Mouse (Mus musculus) testis, adult 2 months (tissue): ENCODE measurements around the gene Atp7b. TPM values are rescaled to one million over a fixed set of nuclear protein-coding genes. Genes with fewer than 3 reads are reported as not detected.

ENCODE experiments used
- H3K27ac ChIP-seq: fragments of 200-500 bp; 2 replicates; pipeline ENCODE4 v1.5.1; 2012; ENCODE audit warnings: low read depth, low read length; ENCODE audit not compliant: control insufficient read depth, insufficient read depth
- H3K27me3 ChIP-seq: fragments of 200-500 bp; 2 replicates; pipeline ENCODE4 v1.6.1; 2012; ENCODE audit warnings: mild to moderate bottlenecking, low read length, moderate library complexity; ENCODE audit not compliant: control insufficient read depth, insufficient read depth
- H3K36me3 ChIP-seq: fragments of 200-500 bp; 2 replicates; pipeline ENCODE4 v1.6.1; 2012; ENCODE audit warnings: mild to moderate bottlenecking, low read length; ENCODE audit not compliant: control insufficient read depth, insufficient read depth
- H3K4me1 ChIP-seq: fragments of 200-500 bp; 2 replicates; pipeline ENCODE4 v1.6.1; 2012; ENCODE audit warnings: low read length; ENCODE audit not compliant: control insufficient read depth, insufficient read depth
- H3K4me3 ChIP-seq: fragments of 200-500 bp; 2 replicates; pipeline ENCODE4 v1.5.1; 2012; ENCODE audit warnings: low read depth, mild to moderate bottlenecking, low read length, moderate library complexity, mixed read lengths; ENCODE audit not compliant: control insufficient read depth
- CTCF ChIP-seq: fragments of 200-500 bp; IDR thresholded peaks from 2 replicates; pipeline ENCODE4 v1.5.1; 2012; ENCODE audit warnings: low read depth, mild to moderate bottlenecking, inconsistent platforms, low read length, moderate library complexity; ENCODE audit not compliant: control insufficient read depth, insufficient read depth, insufficient replicate concordance
- POLR2A ChIP-seq: fragments of 200-500 bp; IDR thresholded peaks from 2 replicates; pipeline ENCODE4 v1.6.1; 2012; ENCODE audit warnings: low read depth, mild to moderate bottlenecking, inconsistent platforms, low read length, moderate library complexity; ENCODE audit not compliant: control insufficient read depth
- polyA plus RNA-seq: library from polyadenylated mRNA; depleted of rRNA; stranded (reverse); fragments of >200 nt; gene quantifications from 2 replicates; pipeline ENCODE4 v1.2.3, GENCODE M21; 2012

Atp7b gene
- polyA plus RNA-seq, 1 experiment: 3.1 TPM

GRCm38 (mm10) chr8:22004750-22005522, 55.2 kb downstream of the Atp7b start:
- Histone ChIP-seq H3K4me3 (no peak overlapping the region), H3K27me3 (no peaks in the 10 kb centered on the region), H3K36me3 (no peaks in the 10 kb centered on the region; the same call in 1 of the 2 replicates), H3K4me1 (no peaks in the 10 kb centered on the region), H3K27ac (no peak overlapping the region)
- TF ChIP-seq CTCF: no peak
- no peak for TF ChIP-seq POLR2A

GRCm38 (mm10) chr8:21995181-21995580, 64.9 kb downstream of the Atp7b start:
- no peak overlapping the region for H3K27ac ChIP-seq
- H3K4me3 ChIP-seq: no peak overlapping the region
- no peaks in the 10 kb centered on the region; the same call in 1 of the 2 replicates for H3K4me1 ChIP-seq
- H3K27me3 ChIP-seq: no peaks in the 10 kb centered on the region
- H3K36me3 ChIP-seq: no peaks in the 10 kb centered on the region
- TF ChIP-seq CTCF (no peak), POLR2A (no peak)

DNA sequence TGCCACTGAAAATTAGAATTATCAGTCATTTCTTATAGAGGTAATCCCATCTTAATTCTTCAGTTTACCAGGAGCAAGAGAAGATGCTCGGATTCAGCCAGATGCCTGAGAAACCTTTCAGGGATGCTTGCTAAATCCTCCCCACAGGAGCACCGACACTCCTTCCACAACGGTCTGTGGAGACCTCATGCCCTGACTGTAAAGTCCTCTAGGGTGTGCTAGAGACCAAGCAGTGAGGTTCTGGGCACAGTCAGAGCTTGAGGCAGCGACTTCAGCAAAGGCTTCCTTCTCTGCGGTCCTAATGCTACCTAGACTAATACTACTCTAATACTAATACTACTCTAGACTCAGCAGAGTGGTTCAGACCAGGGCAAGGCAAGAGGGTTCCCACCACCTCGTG, 67.9 kb downstream of the Atp7b start:
- H3K4me3 ChIP-seq: no peak overlapping the region
- H3K4me1 ChIP-seq: no peaks in the 10 kb centered on the region; the same call in 1 of the 2 replicates
- H3K36me3 ChIP-seq: no peaks in the 10 kb centered on the region
- H3K27ac ChIP-seq: no peak overlapping the region
- TF ChIP-seq POLR2A: no peak
- peak; percentile 70; the same call in 1 of the 2 replicates for TF ChIP-seq CTCF
- no peaks in the 10 kb centered on the region for H3K27me3 ChIP-seq

- no peaks in the 10 kb centered on the region for H3K4me1 ChIP-seq
- H3K36me3 ChIP-seq: no peaks in the 10 kb centered on the region
- H3K4me3 ChIP-seq: no peak overlapping the region
- TF ChIP-seq POLR2A: no peak
- TF ChIP-seq CTCF: no peak
- no peak overlapping the region for H3K27ac ChIP-seq
- no peaks in the 10 kb centered on the region for H3K27me3 ChIP-seq
Observed at GRCm38 (mm10) chr8:21981664-21982337, 78.3 kb downstream of the Atp7b start.

GRCm38 (mm10) chr8:21978193-21978592, 81.9 kb downstream of the Atp7b start:
- Histone ChIP-seq H3K27me3 (no peaks in the 10 kb centered on the region), H3K27ac (no peak overlapping the region), H3K4me1 (no peaks in the 10 kb centered on the region), H3K36me3 (no peaks in the 10 kb centered on the region), H3K4me3 (no peak overlapping the region)
- TF ChIP-seq POLR2A (no peak), CTCF (no peak)

DNA sequence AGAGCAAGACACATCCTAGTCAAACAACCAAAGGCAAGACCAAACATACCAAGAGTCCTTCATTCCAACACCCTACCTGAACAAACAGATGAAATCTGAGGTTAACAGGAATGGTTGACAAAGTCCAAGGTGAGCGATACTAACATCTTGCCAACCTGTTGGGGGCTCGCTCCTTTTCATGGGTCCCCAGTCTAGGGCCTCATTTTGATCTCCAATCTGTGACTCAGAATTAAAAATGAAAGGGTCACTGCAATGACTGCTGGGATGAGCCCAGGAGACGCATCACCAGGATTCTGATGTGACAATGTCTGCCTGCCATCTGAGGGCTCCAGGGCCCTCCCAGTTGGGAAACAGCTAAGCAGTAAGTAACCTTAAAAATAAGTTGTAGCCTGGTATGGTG, 90.6 kb downstream of the Atp7b start, which contains the start of gene Ccdc70:
Gene Ccdc70 (plus strand): TSS at position 301 of the 400 bp plus-strand sequence.
- TF ChIP-seq POLR2A (no peak), CTCF (no peak)
- peak within 1 kb of the TSS; percentile 89 for H3K4me3 ChIP-seq
- no peaks in the 10 kb centered on the region for H3K36me3 ChIP-seq
- H3K27ac ChIP-seq: no peak within 1 kb of the TSS
- no peaks in the 10 kb centered on the region for H3K4me1 ChIP-seq
- no peaks in the 10 kb centered on the region for H3K27me3 ChIP-seq

- Histone ChIP-seq H3K27ac (no peak overlapping the region), H3K4me3 (no peak overlapping the region), H3K27me3 (no peaks in the 10 kb centered on the region), H3K4me1 (no peaks in the 10 kb centered on the region), H3K36me3 (no peaks in the 10 kb centered on the region)
- TF ChIP-seq POLR2A (no peak), CTCF (no peak)
Observed at GRCm38 (mm10) chr8:21966646-21967045, 93.5 kb downstream of the Atp7b start.
